Mouse (Mus musculus): ENCODE results near the gene Prss35.

DNA sequence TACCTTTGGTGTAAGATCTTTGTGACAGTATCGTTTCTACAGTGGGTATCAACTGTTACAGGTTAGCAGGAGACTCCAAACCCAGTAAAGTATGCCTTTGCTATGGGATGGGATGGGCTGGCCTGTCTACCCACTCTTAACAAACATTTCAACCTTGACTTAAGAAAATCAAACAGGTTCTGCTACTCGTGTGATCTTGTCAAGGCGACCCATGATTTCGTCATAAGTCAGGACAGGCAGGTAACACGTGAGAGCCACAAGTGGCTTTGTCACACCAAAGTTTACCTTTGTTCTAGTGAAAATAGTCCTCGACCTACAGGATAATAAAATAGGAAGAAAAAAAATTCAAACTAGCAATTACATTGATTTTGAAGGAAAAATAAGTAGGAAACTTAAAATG lies 49.5 kb upstream of the Prss35 start:
- TF ChIP-seq CTCF (IDR thresholded peaks at IDR 0.05; ENCODE audit: control insufficient read depth, insufficient read depth, insufficient replicate concordance, low read depth, low read length) (no peak), POLR2A (IDR thresholded peaks at IDR 0.05; ENCODE audit: control insufficient read depth, low read depth, low read length) (no peak)

All from testis, adult 2 months (tissue).